Mouse (Mus musculus): ENCODE results near the gene Eif2b4.

GRCm38 (mm10) chr5:31218294-31218693 lies 25.1 kb upstream of the Eif2b4 start:
- TF ChIP-seq GATA1 (IDR thresholded peaks at IDR 0.05; ENCODE audit: low read length) = no peak
- TF ChIP-seq TAL1 (IDR thresholded peaks at IDR 0.05; ENCODE audit: low read length) = no peak

All from erythroblast, embryonic 14.5 days (primary cell).